Mouse (Mus musculus): Measurements from ENCODE around the gene Olfr1232. TPM values are rescaled to one million over a fixed set of nuclear protein-coding genes. Genes with fewer than 3 reads are reported as not detected.

The Olfr1232 gene
- not detected in 2 replicates for total RNA-seq (2015)
- total RNA-seq (2017), result not detected in 2 replicates

DNA sequence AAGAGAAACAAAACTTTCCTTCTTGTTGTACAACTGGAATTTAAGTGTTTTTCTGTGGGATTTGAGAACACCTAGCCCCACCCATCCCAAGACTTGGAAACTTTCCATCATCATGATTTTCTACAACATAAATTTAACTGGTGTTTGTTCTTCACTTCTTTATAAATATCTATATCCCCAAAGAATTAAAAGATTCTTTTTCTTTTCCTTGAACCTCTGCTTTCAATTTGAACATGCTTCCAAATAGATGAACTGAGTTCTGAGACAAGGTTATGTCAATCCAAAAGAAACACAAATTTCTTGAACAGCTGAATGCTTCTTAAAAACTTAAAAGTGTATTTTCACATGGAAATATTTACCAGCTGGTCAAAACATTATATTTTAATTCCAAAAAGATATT is at the start of gene Olfr1232:
TSS of gene Olfr1232 (minus strand) at position 101 of the 400 bp plus-strand sequence.
- no peak for ATAC-seq (replicated peaks; ENCODE audit: poor library complexity)

- no peak for ATAC-seq (replicated peaks; ENCODE audit: poor library complexity)
These were observed 35.3 kb upstream of the Olfr1232 start, which contains the start of gene Olfr1234 for GRCm38 (mm10) chr2:89364765-89365164. Gene Olfr1234, minus strand, starts transcription at chr2:89364865.

DNA sequence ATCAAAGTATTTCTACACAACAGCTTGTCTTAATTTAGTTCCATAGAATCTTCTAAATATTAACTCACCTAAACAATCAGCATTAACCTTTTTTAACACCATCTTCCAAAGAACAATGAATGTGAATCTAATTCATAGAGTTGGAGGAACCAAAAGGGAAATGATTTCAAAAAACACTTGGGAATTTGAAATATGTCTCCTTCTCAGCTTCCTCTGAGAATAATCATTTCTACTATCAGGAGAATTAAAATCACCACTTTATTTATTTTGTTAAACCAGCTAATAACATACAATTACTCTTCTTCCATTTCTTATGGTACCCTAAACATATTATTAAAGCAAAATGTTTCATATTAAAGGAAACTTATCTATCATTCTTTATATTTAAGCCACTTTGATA is 12.8 kb upstream of the Olfr1232 start, which contains the start of gene Olfr1233:
TSS of gene Olfr1233 (minus strand) at position 101 of the 400 bp plus-strand sequence.
- ATAC-seq (replicated peaks; ENCODE audit: poor library complexity), result no peak

DNA sequence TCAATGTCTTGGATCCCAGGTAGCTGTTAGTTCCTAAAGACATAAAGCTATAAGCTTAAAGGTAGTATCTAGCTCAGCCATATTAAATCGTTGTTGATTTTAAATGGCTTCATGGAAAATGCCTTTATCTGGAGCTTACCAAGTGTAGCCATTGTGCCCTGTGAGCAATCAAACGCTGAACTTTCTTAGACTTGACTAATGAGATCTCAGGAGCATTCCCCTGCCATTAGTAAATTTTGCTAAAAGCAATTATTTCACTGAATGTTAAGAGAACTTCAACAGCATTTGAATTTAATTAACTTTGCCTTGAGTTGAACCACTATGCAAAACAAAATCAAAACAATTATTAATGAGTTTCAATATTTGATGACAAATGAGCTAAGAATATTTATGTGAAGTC is 22.5 kb downstream of the Olfr1232 start, which contains the start of gene Olfr1231:
TSS of gene Olfr1231 (minus strand) at position 101 of the 400 bp plus-strand sequence.
- no peak for ATAC-seq (replicated peaks; ENCODE audit: poor library complexity)

DNA sequence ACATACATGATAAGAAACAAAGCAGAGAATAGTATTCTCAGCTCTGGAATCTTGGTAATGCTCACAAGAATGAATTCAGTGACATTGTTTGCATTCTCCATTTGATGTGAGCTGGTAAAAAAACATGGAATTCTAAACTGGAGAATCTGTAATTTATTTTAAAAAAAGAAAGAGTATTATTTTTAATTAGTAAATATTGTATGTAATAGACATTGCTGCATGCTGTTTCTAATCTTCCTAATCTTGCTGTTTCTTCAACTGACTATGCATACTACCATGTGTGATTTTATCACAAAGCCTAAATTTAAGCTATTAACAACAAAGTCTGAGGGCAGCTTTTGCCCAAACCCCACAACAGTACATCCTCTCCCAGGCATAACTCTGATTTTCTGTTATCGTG is 32.3 kb downstream of the Olfr1232 start, which contains the start of gene Olfr1230:
TSS of gene Olfr1230 (minus strand) at position 101 of the 400 bp plus-strand sequence.
- no peak for ATAC-seq (replicated peaks; ENCODE audit: poor library complexity)

- no peak for ATAC-seq (replicated peaks; ENCODE audit: poor library complexity)
These were observed 41.6 kb downstream of the Olfr1232 start, which contains the start of gene Olfr1229 for GRCm38 (mm10) chr2:89287914-89288313. Gene Olfr1229, minus strand, starts transcription at chr2:89288014.

Other genes starting within 250 kb of the Olfr1232 start
- gene Olfr1219, start 246.2 kb downstream of the Olfr1232 start, total RNA-seq (2015), result not detected in 2 replicates
- gene Olfr1219, start 246.2 kb downstream of the Olfr1232 start, total RNA-seq (2017), result not detected in 2 replicates
- not detected in 2 replicates for gene Olfr1220, start 222.8 kb downstream of the Olfr1232 start, total RNA-seq (2015)
- gene Olfr1220, start 222.8 kb downstream of the Olfr1232 start, total RNA-seq (2017), result not detected in 2 replicates
- gene Olfr1221, start 212.4 kb downstream of the Olfr1232 start, total RNA-seq (2015), result not detected in 2 replicates
- not detected in 2 replicates for gene Olfr1221, start 212.4 kb downstream of the Olfr1232 start, total RNA-seq (2017)
- gene Olfr1222, start 196.6 kb downstream of the Olfr1232 start, total RNA-seq (2015), result not detected in 2 replicates
- gene Olfr1222, start 196.6 kb downstream of the Olfr1232 start, total RNA-seq (2017), result not detected in 2 replicates
- not detected in 2 replicates for gene Olfr1223, start 178.1 kb downstream of the Olfr1232 start, total RNA-seq (2015)
- not detected in 2 replicates for gene Olfr1223, start 178.1 kb downstream of the Olfr1232 start, total RNA-seq (2017)
- not detected in 2 replicates for gene Olfr1224-ps1, start 165.6 kb downstream of the Olfr1232 start, total RNA-seq (2015)
- not detected in 2 replicates for gene Olfr1224-ps1, start 165.6 kb downstream of the Olfr1232 start, total RNA-seq (2017)
- not detected in 2 replicates for gene Olfr1225, start 155.0 kb downstream of the Olfr1232 start, total RNA-seq (2015)
- not detected in 2 replicates for gene Olfr1225, start 155.0 kb downstream of the Olfr1232 start, total RNA-seq (2017)
- gene Olfr1226, start 129.6 kb downstream of the Olfr1232 start, total RNA-seq (2015), result not detected in 2 replicates
- not detected in 2 replicates for gene Olfr1226, start 129.6 kb downstream of the Olfr1232 start, total RNA-seq (2017)
- not detected in 2 replicates for gene Olfr1228, start 75.6 kb downstream of the Olfr1232 start, total RNA-seq (2015)
- not detected in 2 replicates for gene Olfr1228, start 75.6 kb downstream of the Olfr1232 start, total RNA-seq (2017)
- not detected in 2 replicates for gene Olfr1229, start 41.7 kb downstream of the Olfr1232 start, total RNA-seq (2015)
- not detected in 2 replicates for gene Olfr1229, start 41.7 kb downstream of the Olfr1232 start, total RNA-seq (2017)
- not detected in 2 replicates for gene Olfr1230, start 32.4 kb downstream of the Olfr1232 start, total RNA-seq (2015)
- gene Olfr1230, start 32.4 kb downstream of the Olfr1232 start, total RNA-seq (2017), result not detected in 2 replicates
- gene Olfr1231, start 22.6 kb downstream of the Olfr1232 start, total RNA-seq (2015), result not detected in 2 replicates
- not detected in 2 replicates for gene Olfr1231, start 22.6 kb downstream of the Olfr1232 start, total RNA-seq (2017)
- gene Olfr1233, start 12.7 kb upstream of the Olfr1232 start, total RNA-seq (2015), result not detected in 2 replicates
- gene Olfr1233, start 12.7 kb upstream of the Olfr1232 start, total RNA-seq (2017), result not detected in 2 replicates
- not detected in 2 replicates for gene Olfr1234, start 35.2 kb upstream of the Olfr1232 start, total RNA-seq (2015)
- gene Olfr1234, start 35.2 kb upstream of the Olfr1232 start, total RNA-seq (2017), result not detected in 2 replicates
- not detected in 2 replicates for gene Olfr1238, start 80.0 kb upstream of the Olfr1232 start, total RNA-seq (2015)
- gene Olfr1238, start 80.0 kb upstream of the Olfr1232 start, total RNA-seq (2017), result not detected in 2 replicates
- gene Olfr1239, start 90.7 kb upstream of the Olfr1232 start, total RNA-seq (2015), result not detected in 2 replicates
- gene Olfr1239, start 90.7 kb upstream of the Olfr1232 start, total RNA-seq (2017), result not detected in 2 replicates
- gene Olfr1240, start 113.3 kb upstream of the Olfr1232 start, total RNA-seq (2015), result not detected in 2 replicates
- gene Olfr1240, start 113.3 kb upstream of the Olfr1232 start, total RNA-seq (2017), result not detected in 2 replicates
- gene Olfr1241, start 157.5 kb upstream of the Olfr1232 start, total RNA-seq (2015), result not detected in 2 replicates
- gene Olfr1241, start 157.5 kb upstream of the Olfr1232 start, total RNA-seq (2017), result not detected in 2 replicates
- gene Olfr1242, start 168.7 kb upstream of the Olfr1232 start, total RNA-seq (2015), result not detected in 2 replicates
- not detected in 2 replicates for gene Olfr1242, start 168.7 kb upstream of the Olfr1232 start, total RNA-seq (2017)
- gene Olfr1243, start 201.8 kb upstream of the Olfr1232 start, total RNA-seq (2015), result not detected in 2 replicates
- gene Olfr1243, start 201.8 kb upstream of the Olfr1232 start, total RNA-seq (2017), result not detected in 2 replicates
- gene Olfr1245, start 248.8 kb upstream of the Olfr1232 start, total RNA-seq (2015), result not detected in 2 replicates
- gene Olfr1245, start 248.8 kb upstream of the Olfr1232 start, total RNA-seq (2017), result not detected in 2 replicates

Data from megakaryocyte progenitor cell, adult 5-6 weeks (primary cell).